ENCODE assay signal across 13 mouse cellular contexts in the genomic region with DNA sequence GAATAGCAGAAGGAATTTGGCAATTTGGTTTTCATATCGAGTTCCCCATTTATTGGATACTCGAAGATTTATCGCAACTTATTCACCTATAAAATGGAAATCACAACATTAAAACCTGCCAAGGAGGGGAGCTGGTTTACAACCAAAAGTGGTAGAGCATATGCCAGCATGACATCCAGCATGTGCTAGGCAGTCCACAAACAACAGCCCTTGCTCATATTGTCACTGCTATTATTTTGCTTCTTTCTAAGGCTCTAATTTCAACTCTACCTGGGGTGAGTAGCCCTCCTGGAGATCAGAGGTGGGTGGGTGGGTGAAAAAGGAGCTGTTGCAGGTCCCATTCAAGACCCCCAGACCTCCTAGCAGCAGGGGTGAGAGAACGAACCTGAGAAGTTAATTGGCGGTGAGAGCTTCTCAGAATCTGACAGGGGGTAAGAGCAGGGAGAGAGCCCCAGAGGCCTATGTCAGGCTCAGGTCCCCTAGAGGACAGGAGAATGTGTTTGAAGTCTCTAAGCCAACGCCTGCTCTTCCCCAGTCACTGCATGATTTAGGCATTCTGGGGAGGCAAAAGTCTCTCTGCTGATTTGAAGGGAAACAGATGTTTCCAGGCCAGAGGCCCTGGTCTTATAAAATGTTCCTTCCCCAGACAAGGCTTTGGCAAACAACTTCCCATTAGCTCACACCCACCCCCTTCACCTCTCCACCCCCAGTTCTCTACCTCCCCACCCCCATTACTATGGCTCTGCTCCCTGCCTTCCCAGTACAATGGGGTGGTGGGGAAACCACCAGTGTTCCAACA.
DNase-seq lines count a peak whose midpoint lies in the region; ATAC-seq lines count a peak whose summit lies in the region.
"Had no signal": no experiment of that assay in that cellular context is flagged by ENCODE, and none has a peak within 500 bp of the region (broad histone marks: within the 10 kb centered on the region; RNA-seq: fewer than 3 reads in every experiment).

No protein-coding gene starts in this region.

- H3K4me2 ChIP-seq in midbrain, embryonic 11.5 days, result no peak overlapping the region
- no peak overlapping the region for H3K4me2 ChIP-seq in midbrain, embryonic 15.5 days
- no peak overlapping the region for H3K4me2 ChIP-seq in intestine, embryonic 16.5 days (ENCODE audit: low read depth, low read length)
- H3K4me2 ChIP-seq in neural tube, embryonic 11.5 days (ENCODE audit: low read depth), result no peak overlapping the region
- no peak overlapping the region for H3K4me2 ChIP-seq in midbrain, embryonic 16.5 days (ENCODE audit: low read length)
- H3K4me2 ChIP-seq: midbrain, embryonic 12.5 days had no signal

- peaks cover 7% of the 10 kb centered on the region; the same call in 1 of the 2 replicates for H3K4me1 ChIP-seq in heart, embryonic 10.5 days
- no peaks in the 10 kb centered on the region for H3K4me1 ChIP-seq in midbrain, embryonic 11.5 days (ENCODE audit: control insufficient read depth, insufficient read depth, low read length)
- H3K4me1 ChIP-seq in midbrain, embryonic 15.5 days, result no peaks in the 10 kb centered on the region
- H3K4me1 ChIP-seq in intestine, embryonic 16.5 days (ENCODE audit: control insufficient read depth, insufficient read depth, low read length), result no peaks in the 10 kb centered on the region
- H3K4me1 ChIP-seq in neural tube, embryonic 11.5 days (ENCODE audit: control insufficient read depth, insufficient read depth, low read length), result no peaks in the 10 kb centered on the region
- no peaks in the 10 kb centered on the region for H3K4me1 ChIP-seq in midbrain, embryonic 16.5 days (ENCODE audit: control insufficient read depth, insufficient read depth, low read length)
- H3K4me1 ChIP-seq: midbrain, embryonic 12.5 days had no signal

- no peak overlapping the region for H3K27ac ChIP-seq in heart, embryonic 10.5 days
- no peak overlapping the region for H3K27ac ChIP-seq in midbrain, embryonic 11.5 days (ENCODE audit: low read depth, low read length)
- H3K27ac ChIP-seq in midbrain, embryonic 15.5 days, result no peak overlapping the region
- no peak overlapping the region for H3K27ac ChIP-seq in intestine, embryonic 16.5 days (ENCODE audit: low read length)
- H3K27ac ChIP-seq in neural tube, embryonic 11.5 days (ENCODE audit: low read depth, low read length), result no peak overlapping the region
- H3K27ac ChIP-seq in midbrain, embryonic 16.5 days (ENCODE audit: low read length), result no peak overlapping the region
- H3K27ac ChIP-seq: midbrain, embryonic 12.5 days had no signal

- no peak overlapping the region for H3K9ac ChIP-seq in midbrain, embryonic 11.5 days (ENCODE audit: low read length)
- H3K9ac ChIP-seq in midbrain, embryonic 15.5 days, result no peak overlapping the region
- no peak overlapping the region for H3K9ac ChIP-seq in intestine, embryonic 16.5 days (ENCODE audit: low read depth, low read length)
- H3K9ac ChIP-seq in neural tube, embryonic 11.5 days (ENCODE audit: low read length), result no peak overlapping the region
- H3K9ac ChIP-seq in midbrain, embryonic 16.5 days (ENCODE audit: low read depth, low read length), result no peak overlapping the region
- H3K9ac ChIP-seq: forebrain, postnatal 0 days; midbrain, embryonic 12.5 days had no signal

- H3K4me3 ChIP-seq in heart, embryonic 10.5 days, result no peak overlapping the region
- H3K4me3 ChIP-seq in midbrain, embryonic 11.5 days (ENCODE audit: low read depth, low read length), result no peak overlapping the region
- H3K4me3 ChIP-seq in midbrain, embryonic 15.5 days, result no peak overlapping the region
- no peak overlapping the region for H3K4me3 ChIP-seq in intestine, embryonic 16.5 days (ENCODE audit: low read length)
- no peak overlapping the region for H3K4me3 ChIP-seq in neural tube, embryonic 11.5 days (ENCODE audit: low read depth, low read length)
- H3K4me3 ChIP-seq in midbrain, embryonic 16.5 days (ENCODE audit: low read depth, low read length), result no peak overlapping the region
- H3K4me3 ChIP-seq: midbrain, embryonic 12.5 days had no signal

- DNase-seq in heart, adult 8-10 months (ENCODE audit: low spot score), result peak; percentile 7
- no peak for DNase-seq in heart, embryonic 10.5 days (ENCODE audit: low spot score)
- DNase-seq in midbrain, embryonic 11.5 days (ENCODE audit: low spot score, missing footprints), result peak; percentile 73
- DNase-seq in neural tube, embryonic 11.5 days (ENCODE audit: low spot score), result peak; percentile 23
- no peak for DNase-seq in gastrocnemius, postnatal 36 days
- DNase-seq: adrenal gland, postnatal 25 days; cerebellum, adult 9-10 months; forebrain, postnatal 0 days had no signal

- H3K9me3 ChIP-seq in heart, embryonic 10.5 days, result no peaks in the 10 kb centered on the region
- no peaks in the 10 kb centered on the region for H3K9me3 ChIP-seq in midbrain, embryonic 11.5 days (ENCODE audit: control insufficient read depth, low read length)
- H3K9me3 ChIP-seq in midbrain, embryonic 15.5 days, result no peaks in the 10 kb centered on the region
- no peaks in the 10 kb centered on the region for H3K9me3 ChIP-seq in intestine, embryonic 16.5 days (ENCODE audit: control insufficient read depth, low read length)
- no peaks in the 10 kb centered on the region for H3K9me3 ChIP-seq in neural tube, embryonic 11.5 days (ENCODE audit: control insufficient read depth, low read length)
- no peaks in the 10 kb centered on the region for H3K9me3 ChIP-seq in midbrain, embryonic 16.5 days (replicated peaks; ENCODE audit: control insufficient read depth, low read length, poor library complexity, severe bottlenecking)
- H3K9me3 ChIP-seq: midbrain, embryonic 12.5 days had no signal

- H3K27me3 ChIP-seq in heart, embryonic 10.5 days (ENCODE audit: insufficient read depth, poor library complexity, severe bottlenecking), result 0 out of 2 replicates have a peak, but pooled peaks cover 13% of the 10 kb centered on the region
- no peaks in the 10 kb centered on the region for H3K27me3 ChIP-seq in midbrain, embryonic 11.5 days (ENCODE audit: control insufficient read depth, insufficient read depth, low read length)
- no peaks in the 10 kb centered on the region for H3K27me3 ChIP-seq in midbrain, embryonic 15.5 days (replicated peaks)
- H3K27me3 ChIP-seq in intestine, embryonic 16.5 days (replicated peaks; ENCODE audit: control insufficient read depth, insufficient read depth, low read length), result no peaks in the 10 kb centered on the region
- H3K27me3 ChIP-seq in neural tube, embryonic 11.5 days (ENCODE audit: control insufficient read depth, insufficient read depth, low read length), result no peaks in the 10 kb centered on the region
- no peaks in the 10 kb centered on the region for H3K27me3 ChIP-seq in midbrain, embryonic 16.5 days (ENCODE audit: control insufficient read depth, insufficient read depth, low read depth, low read length)
- H3K27me3 ChIP-seq: midbrain, embryonic 12.5 days had no signal

- intact Hi-C loops in gastrocnemius, postnatal 36 days (cut with DNase I), result no loop called here

- 47% methylated on average over 6 of the region's 6 CpGs for WGBS in heart, embryonic 10.5 days
- WGBS in midbrain, embryonic 11.5 days, result 69% methylated on average over 6 of the region's 6 CpGs
- 67% methylated on average over 6 of the region's 6 CpGs for WGBS in midbrain, embryonic 15.5 days
- WGBS in intestine, embryonic 16.5 days, result 57% methylated on average over 6 of the region's 6 CpGs
- WGBS in neural tube, embryonic 11.5 days, result 64% methylated on average over 6 of the region's 6 CpGs
- WGBS in midbrain, embryonic 16.5 days, result 63% methylated on average over 6 of the region's 6 CpGs

- H3K36me3 ChIP-seq in heart, embryonic 10.5 days, result no peaks in the 10 kb centered on the region
- no peaks in the 10 kb centered on the region for H3K36me3 ChIP-seq in midbrain, embryonic 11.5 days (ENCODE audit: control insufficient read depth, insufficient read depth, low read length)
- H3K36me3 ChIP-seq in midbrain, embryonic 15.5 days (replicated peaks), result no peaks in the 10 kb centered on the region
- H3K36me3 ChIP-seq in intestine, embryonic 16.5 days (ENCODE audit: control insufficient read depth, insufficient read depth, low read length), result no peaks in the 10 kb centered on the region
- H3K36me3 ChIP-seq in neural tube, embryonic 11.5 days (ENCODE audit: control insufficient read depth, insufficient read depth, low read length), result no peaks in the 10 kb centered on the region
- no peaks in the 10 kb centered on the region for H3K36me3 ChIP-seq in midbrain, embryonic 16.5 days (ENCODE audit: control insufficient read depth, insufficient read depth, low read length)
- H3K36me3 ChIP-seq: midbrain, embryonic 12.5 days had no signal

- ATAC-seq in midbrain, embryonic 11.5 days (ENCODE audit: low FRiP score), result no peak
- no peak for ATAC-seq in midbrain, embryonic 15.5 days (replicated peaks)
- ATAC-seq in intestine, embryonic 16.5 days, result 0 out of 2 replicates have a peak, but pooled peaks have one; percentile 50
- no peak for ATAC-seq in neural tube, embryonic 11.5 days (ENCODE audit: insufficient read depth, low FRiP score, low TSS enrichment)
- no peak for ATAC-seq in midbrain, embryonic 16.5 days
- ATAC-seq: forebrain, postnatal 0 days; inflammation-experienced regulatory T-cells, adult 6 months had no signal

Comparison
In these comparisons a context has a peak if more than half of its experiments do, and no peak if none do; other contexts are left out.
1. DNase-seq: peak in heart, adult 8-10 months (single experiment), midbrain, embryonic 11.5 days (single experiment) and neural tube, embryonic 11.5 days (single experiment); none in heart, embryonic 10.5 days (single experiment) and gastrocnemius, postnatal 36 days (0 of 2).